Mouse (Mus musculus): ENCODE measurements around the gene Wdfy2. TPM values are rescaled to one million over a fixed set of nuclear protein-coding genes. Genes with fewer than 3 reads are reported as not detected.

Wdfy2 gene
- polyA plus RNA-seq, 1 experiment: 8.3 TPM

DNA sequence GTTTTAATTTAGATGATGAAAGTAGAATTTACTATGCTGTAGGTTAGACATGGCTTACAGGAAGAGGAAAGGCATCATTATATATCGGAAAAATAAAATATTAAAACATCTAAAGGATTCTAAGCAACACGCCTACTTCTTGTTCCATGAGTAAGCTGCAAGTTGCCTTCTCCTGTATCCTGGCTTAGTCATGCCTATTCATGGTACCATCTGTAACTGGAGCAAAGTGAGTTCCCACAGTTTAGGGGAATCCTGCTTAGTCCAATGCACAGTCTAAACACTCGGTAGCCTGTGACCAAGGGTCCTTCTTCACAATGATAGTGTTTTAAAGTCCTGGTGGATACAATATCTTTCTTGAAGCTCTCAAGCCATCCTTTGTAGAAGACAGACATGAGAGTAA is 109.3 kb downstream of the Wdfy2 start:
- no peak for TF ChIP-seq POLR2A (IDR thresholded peaks at IDR 0.05; ENCODE audit: low read depth, low read length)
- no peak for TF ChIP-seq CTCF (conservative IDR thresholded peaks at IDR 0.05; ENCODE audit: insufficient read depth, insufficient read length, low read depth, low read length)
- H3K4me3 ChIP-seq (ENCODE audit: insufficient read depth, low read depth, low read length): no peak overlapping the region
- no peak overlapping the region for H3K27ac ChIP-seq (ENCODE audit: insufficient read depth, low read depth, low read length)
- H3K36me3 ChIP-seq (ENCODE audit: control insufficient read depth, insufficient read depth, low read length): no peaks in the 10 kb centered on the region; the same call in 1 of the 2 replicates
- no peak for DNase-seq
- no peaks in the 10 kb centered on the region for H3K4me1 ChIP-seq (ENCODE audit: control insufficient read depth, insufficient read depth, low read length)
- WGBS: 97% methylated on average over 3 of the region's 3 CpGs
- H3K27me3 ChIP-seq (replicated peaks; ENCODE audit: control insufficient read depth, insufficient read depth, low read length): no peaks in the 10 kb centered on the region

DNA sequence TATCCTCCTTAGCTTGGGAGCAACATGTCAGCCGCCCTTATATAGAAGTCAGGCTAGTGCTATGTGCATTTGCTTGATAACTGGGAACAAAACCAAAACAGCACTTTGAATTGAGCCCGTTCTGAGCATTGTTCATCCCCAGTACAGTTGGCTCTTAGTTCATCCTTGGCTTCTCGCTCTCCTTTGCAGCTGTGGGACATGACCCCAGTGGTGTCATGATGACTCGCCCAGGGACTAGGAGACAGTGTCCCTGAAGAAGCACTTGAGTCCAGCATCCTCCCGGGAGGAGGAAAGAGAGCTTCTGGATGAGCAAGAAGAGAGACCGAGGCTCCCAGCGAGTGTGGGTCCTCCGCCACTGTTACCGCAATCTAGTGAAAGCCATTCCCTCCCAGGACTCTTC is 118.6 kb downstream of the Wdfy2 start:
- no peaks in the 10 kb centered on the region for H3K36me3 ChIP-seq (ENCODE audit: control insufficient read depth, insufficient read depth, low read length)
- TF ChIP-seq POLR2A (IDR thresholded peaks at IDR 0.05; ENCODE audit: low read depth, low read length) (no peak), CTCF (conservative IDR thresholded peaks at IDR 0.05; ENCODE audit: insufficient read depth, insufficient read length, low read depth, low read length) (no peak)
- no peak for DNase-seq
- no peaks in the 10 kb centered on the region for H3K27me3 ChIP-seq (replicated peaks; ENCODE audit: control insufficient read depth, insufficient read depth, low read length)
- H3K4me3 ChIP-seq (ENCODE audit: insufficient read depth, low read depth, low read length): no peak overlapping the region
- 92% methylated on average over 9 of the region's 9 CpGs for WGBS
- H3K27ac ChIP-seq (ENCODE audit: insufficient read depth, low read depth, low read length): no peak overlapping the region
- H3K4me1 ChIP-seq (ENCODE audit: control insufficient read depth, insufficient read depth, low read length): no peaks in the 10 kb centered on the region

DNA sequence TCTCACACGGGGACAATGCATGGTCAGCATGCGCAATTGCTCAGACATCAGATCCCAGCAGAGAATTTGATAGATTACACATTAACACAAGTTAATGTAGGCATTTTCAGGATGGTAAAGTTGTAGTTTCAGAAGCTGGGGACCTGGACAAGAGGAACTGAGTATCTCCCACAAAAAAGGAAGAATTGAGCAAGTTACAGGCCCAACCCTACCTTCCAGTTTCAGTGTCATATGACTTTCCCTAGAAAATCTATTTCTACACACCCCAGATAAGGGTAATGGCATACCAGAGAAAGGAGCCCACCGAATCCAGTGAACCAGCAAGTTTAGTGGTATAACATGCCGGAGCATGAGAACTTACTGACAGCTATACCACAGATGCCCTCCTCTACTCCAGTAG is 126.2 kb downstream of the Wdfy2 start:
- WGBS: 67% methylated on average over 4 of the region's 4 CpGs
- H3K4me1 ChIP-seq (ENCODE audit: control insufficient read depth, insufficient read depth, low read length): no peaks in the 10 kb centered on the region
- TF ChIP-seq POLR2A (IDR thresholded peaks at IDR 0.05; ENCODE audit: low read depth, low read length) (no peak), CTCF (conservative IDR thresholded peaks at IDR 0.05; ENCODE audit: insufficient read depth, insufficient read length, low read depth, low read length) (no peak)
- no peak overlapping the region for H3K4me3 ChIP-seq (ENCODE audit: insufficient read depth, low read depth, low read length)
- H3K27me3 ChIP-seq (replicated peaks; ENCODE audit: control insufficient read depth, insufficient read depth, low read length): no peaks in the 10 kb centered on the region
- no peak for DNase-seq
- no peaks in the 10 kb centered on the region for H3K36me3 ChIP-seq (ENCODE audit: control insufficient read depth, insufficient read depth, low read length)
- H3K27ac ChIP-seq (ENCODE audit: insufficient read depth, low read depth, low read length): no peak overlapping the region

DNA sequence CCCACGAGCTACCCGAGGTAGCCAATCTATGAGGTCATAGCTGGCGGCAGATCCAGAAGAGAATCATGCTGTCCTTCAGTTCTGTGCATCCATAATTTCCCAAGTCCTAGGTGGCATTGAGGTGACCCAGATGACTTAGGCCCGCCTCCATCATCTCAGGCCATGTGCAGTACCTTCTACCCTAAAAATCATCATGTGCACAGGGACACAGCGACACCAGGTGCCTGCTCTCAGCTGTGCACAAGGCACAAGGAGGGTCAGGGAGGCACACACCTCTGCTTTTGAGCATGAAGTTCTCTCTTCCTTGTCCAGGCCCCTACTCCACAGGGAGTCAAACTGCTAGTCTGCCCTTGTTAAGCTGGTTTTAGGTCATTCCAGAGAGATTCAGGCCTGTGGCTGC is 127.9 kb downstream of the Wdfy2 start:
- Histone ChIP-seq H3K36me3 (ENCODE audit: control insufficient read depth, insufficient read depth, low read length) (no peaks in the 10 kb centered on the region), H3K4me3 (ENCODE audit: insufficient read depth, low read depth, low read length) (no peak overlapping the region), H3K27me3 (replicated peaks; ENCODE audit: control insufficient read depth, insufficient read depth, low read length) (no peaks in the 10 kb centered on the region), H3K4me1 (ENCODE audit: control insufficient read depth, insufficient read depth, low read length) (no peaks in the 10 kb centered on the region), H3K27ac (ENCODE audit: insufficient read depth, low read depth, low read length) (no peak overlapping the region)
- TF ChIP-seq CTCF (conservative IDR thresholded peaks at IDR 0.05; ENCODE audit: insufficient read depth, insufficient read length, low read depth, low read length) (peak; percentile 49), POLR2A (IDR thresholded peaks at IDR 0.05; ENCODE audit: low read depth, low read length) (no peak)
- no peak for DNase-seq
- WGBS: 86% methylated on average over 5 of the region's 5 CpGs

DNA sequence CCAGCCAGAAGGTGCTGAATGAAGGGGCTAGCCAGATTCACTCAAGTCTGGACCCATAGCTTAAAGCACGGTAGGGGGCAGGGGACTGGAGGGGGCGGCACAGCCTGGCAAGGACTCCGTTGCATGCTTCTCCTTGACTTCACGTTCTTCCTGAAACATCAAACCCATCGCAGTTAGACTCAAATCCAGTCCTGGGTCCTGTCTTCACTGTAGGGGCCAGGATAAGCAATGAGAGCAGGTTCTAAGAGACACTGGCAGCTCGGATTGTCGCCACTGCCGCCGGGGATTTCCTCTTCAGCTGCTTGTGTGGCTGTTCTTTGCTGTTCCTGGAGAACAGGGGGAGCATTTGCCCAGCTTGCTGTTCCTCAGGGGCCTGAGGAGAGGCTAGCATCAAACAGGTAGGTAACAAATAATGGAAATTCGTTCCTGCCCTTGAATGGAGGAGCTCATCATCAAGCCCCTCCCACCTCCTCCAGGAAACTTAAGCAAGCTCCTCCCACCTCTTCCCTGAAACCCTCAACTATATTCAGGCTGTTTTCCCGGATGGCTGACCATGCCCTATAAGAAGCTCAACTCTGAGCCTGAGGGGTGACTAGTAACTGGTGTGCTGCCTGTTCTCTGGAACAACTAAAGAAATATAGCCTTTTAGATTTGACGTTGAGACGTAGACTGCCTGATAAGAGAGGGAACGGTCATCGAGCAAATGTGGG is 128.5 kb downstream of the Wdfy2 start:
- H3K27me3 ChIP-seq (replicated peaks; ENCODE audit: control insufficient read depth, insufficient read depth, low read length): no peaks in the 10 kb centered on the region
- no peak overlapping the region for H3K27ac ChIP-seq (ENCODE audit: insufficient read depth, low read depth, low read length)
- no peaks in the 10 kb centered on the region for H3K36me3 ChIP-seq (ENCODE audit: control insufficient read depth, insufficient read depth, low read length)
- H3K4me3 ChIP-seq (ENCODE audit: insufficient read depth, low read depth, low read length): 0 out of 2 replicates have a peak overlapping the region, but pooled peaks have one; percentile 5
- no peaks in the 10 kb centered on the region for H3K4me1 ChIP-seq (ENCODE audit: control insufficient read depth, insufficient read depth, low read length)
- peak; percentile 16 for DNase-seq
- TF ChIP-seq CTCF (conservative IDR thresholded peaks at IDR 0.05; ENCODE audit: insufficient read depth, insufficient read length, low read depth, low read length) (no peak), POLR2A (IDR thresholded peaks at IDR 0.05; ENCODE audit: low read depth, low read length) (no peak)
- 16% methylated on average over 15 of the region's 15 CpGs for WGBS

DNA sequence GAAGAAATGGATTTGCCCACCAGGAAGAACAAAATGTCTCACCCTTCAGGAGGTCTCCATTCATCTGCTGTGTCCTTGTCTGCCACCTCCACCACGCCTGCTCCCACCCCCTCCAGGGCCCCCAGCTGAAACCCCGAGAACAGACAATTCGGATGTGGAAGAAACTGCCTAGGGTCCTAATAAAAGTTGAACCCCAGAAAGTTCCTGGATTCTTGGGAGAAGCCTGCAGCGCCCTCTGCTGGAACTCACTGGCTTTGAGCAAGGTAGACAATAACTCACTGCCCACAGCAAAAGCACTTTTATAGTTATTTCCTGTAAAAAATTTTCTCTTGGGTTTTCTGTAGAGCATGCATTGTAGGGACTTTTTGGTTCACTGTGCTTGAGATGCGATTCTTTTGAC is 137.6 kb downstream of the Wdfy2 start:
- Histone ChIP-seq H3K4me3 (ENCODE audit: insufficient read depth, low read depth, low read length) (no peak overlapping the region), H3K4me1 (ENCODE audit: control insufficient read depth, insufficient read depth, low read length) (no peaks in the 10 kb centered on the region), H3K27me3 (replicated peaks; ENCODE audit: control insufficient read depth, insufficient read depth, low read length) (no peaks in the 10 kb centered on the region), H3K36me3 (ENCODE audit: control insufficient read depth, insufficient read depth, low read length) (no peaks in the 10 kb centered on the region), H3K27ac (ENCODE audit: insufficient read depth, low read depth, low read length) (no peak overlapping the region)
- no peak for TF ChIP-seq POLR2A (IDR thresholded peaks at IDR 0.05; ENCODE audit: low read depth, low read length)
- peak; percentile 71 for TF ChIP-seq CTCF (conservative IDR thresholded peaks at IDR 0.05; ENCODE audit: insufficient read depth, insufficient read length, low read depth, low read length)
- peak; percentile 60 for DNase-seq
- 23% methylated on average over 5 of the region's 5 CpGs for WGBS

DNA sequence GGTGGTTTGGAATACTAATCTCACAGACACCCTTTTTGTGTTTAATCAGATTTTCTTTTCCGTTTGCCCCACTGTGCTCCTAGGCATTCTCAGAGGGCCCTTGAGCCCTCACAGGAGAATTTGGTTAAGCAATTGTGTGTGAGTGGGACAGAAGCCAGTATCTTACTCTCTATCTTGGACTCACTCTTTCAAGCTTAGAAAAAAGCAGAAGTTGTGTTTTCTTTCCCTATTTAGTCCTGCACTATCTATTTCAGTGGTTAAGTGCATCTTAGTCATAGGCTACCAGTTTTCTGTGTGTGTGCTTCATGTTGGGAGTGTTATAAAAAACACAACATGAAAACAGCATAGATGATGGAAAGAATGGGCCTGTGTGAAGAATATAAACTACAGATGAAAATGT is 142.3 kb downstream of the Wdfy2 start:
- 92% methylated on average over 1 of the region's 1 CpGs for WGBS

More for the DNA sequence above, 142.3 kb downstream of the Wdfy2 start:
- Histone ChIP-seq H3K4me3 (ENCODE audit: insufficient read depth, low read depth, low read length) (no peak overlapping the region), H3K36me3 (ENCODE audit: control insufficient read depth, insufficient read depth, low read length) (no peaks in the 10 kb centered on the region), H3K27me3 (replicated peaks; ENCODE audit: control insufficient read depth, insufficient read depth, low read length) (no peaks in the 10 kb centered on the region), H3K4me1 (ENCODE audit: control insufficient read depth, insufficient read depth, low read length) (no peaks in the 10 kb centered on the region), H3K27ac (ENCODE audit: insufficient read depth, low read depth, low read length) (no peak overlapping the region)
- TF ChIP-seq CTCF (conservative IDR thresholded peaks at IDR 0.05; ENCODE audit: insufficient read depth, insufficient read length, low read depth, low read length) (no peak), POLR2A (IDR thresholded peaks at IDR 0.05; ENCODE audit: low read depth, low read length) (no peak)
- DNase-seq: no peak

Data from kidney, adult 2 months (tissue).